Mouse (Mus musculus): ENCODE measurements around the gene Gm5089. TPM values are rescaled to one million over a fixed set of nuclear protein-coding genes. Genes with fewer than 3 reads are reported as not detected.

Gm5089 gene
- total RNA-seq, 2 experiments from 2014 or later = 0.28 to 0.34 TPM

- intact Hi-C loops (cut with DNase I) = loop anchor here (10.0 kb wide), 1 partner anchor 363 kb away; the partner anchor contains the start of gene Tm9sf2
- DNase-seq (ENCODE audit: extremely low spot score in 1 of 2, low spot score in 2 of 2) = no peak
- Histone ChIP-seq H3K27ac (no peak overlapping the region), H3K4me3 (no peak overlapping the region)
- no peak for TF ChIP-seq CTCF (IDR thresholded peaks at IDR 0.05)
Measured at GRCm38 (mm10) chr14:122467926-122468841, 17.3 kb upstream of the Gm5089 start.

GRCm38 (mm10) chr14:122466756-122467362, 15.9 kb upstream of the Gm5089 start:
- no peak overlapping the region for H3K4me3 ChIP-seq
- TF ChIP-seq CTCF (IDR thresholded peaks at IDR 0.05) = no peak
- intact Hi-C loops (cut with DNase I) = loop anchor here (10.0 kb wide), 1 partner anchor 362 kb away; the partner anchor contains the start of gene Tm9sf2
- H3K27ac ChIP-seq = no peak overlapping the region
- no peak for DNase-seq (ENCODE audit: extremely low spot score in 1 of 2, low spot score in 2 of 2)

GRCm38 (mm10) chr14:122465931-122466490, 15.1 kb upstream of the Gm5089 start:
- H3K4me3 ChIP-seq = no peak overlapping the region
- TF ChIP-seq CTCF (IDR thresholded peaks at IDR 0.05) = no peak
- intact Hi-C loops (cut with DNase I) = loop anchor here (10.0 kb wide), 1 partner anchor 361 kb away; the partner anchor contains the start of gene Tm9sf2
- no peak for DNase-seq (ENCODE audit: extremely low spot score in 1 of 2, low spot score in 2 of 2)
- H3K27ac ChIP-seq = no peak overlapping the region

- no peak for TF ChIP-seq CTCF (IDR thresholded peaks at IDR 0.05)
- Histone ChIP-seq H3K4me3 (peak within 1 kb of the TSS; percentile 51), H3K27ac (peak within 1 kb of the TSS; percentile 81)
- no peak for DNase-seq (ENCODE audit: extremely low spot score in 1 of 2, low spot score in 2 of 2)
- intact Hi-C loops (cut with DNase I) = loop anchor here (10.0 kb wide), 1 partner anchor 360 kb away; the partner anchor contains the start of gene Tm9sf2
Measured at GRCm38 (mm10) chr14:122464763-122465741, 14.1 kb upstream of the Gm5089 start, which contains the start of gene Zic5. Gene Zic5, minus strand, starts transcription at chr14:122465677.

GRCm38 (mm10) chr14:122464351-122464762, 13.4 kb upstream of the Gm5089 start:
- Histone ChIP-seq H3K4me3 (peak overlapping the region; percentile 51), H3K27ac (peak overlapping the region; percentile 81)
- intact Hi-C loops (cut with DNase I) = loop anchor here (10.0 kb wide), 1 partner anchor 360 kb away; the partner anchor contains the start of gene Tm9sf2
- no peak for TF ChIP-seq CTCF (IDR thresholded peaks at IDR 0.05)
- no peak for DNase-seq (ENCODE audit: extremely low spot score in 1 of 2, low spot score in 2 of 2)

- intact Hi-C loops (cut with DNase I) = loop anchor here (10.0 kb wide), 1 partner anchor 359 kb away; the partner anchor contains the start of gene Tm9sf2
- DNase-seq (ENCODE audit: extremely low spot score in 1 of 2, low spot score in 2 of 2) = peak in 1 of 2 experiments; percentile 41
- Histone ChIP-seq H3K27ac (peak overlapping the region; percentile 70), H3K4me3 (peak overlapping the region; percentile 50)
Measured at GRCm38 (mm10) chr14:122463734-122464341, 12.9 kb upstream of the Gm5089 start.

GRCm38 (mm10) chr14:122463080-122463691, 12.3 kb upstream of the Gm5089 start:
- no peak for TF ChIP-seq CTCF (IDR thresholded peaks at IDR 0.05)
- DNase-seq (ENCODE audit: extremely low spot score in 1 of 2, low spot score in 2 of 2) = no peak
- Histone ChIP-seq H3K4me3 (peak overlapping the region; percentile 50), H3K27ac (peak overlapping the region; percentile 70)
- intact Hi-C loops (cut with DNase I) = loop anchor here (10.0 kb wide), 1 partner anchor 358 kb away; the partner anchor contains the start of gene Tm9sf2

- no peak for DNase-seq (ENCODE audit: extremely low spot score in 1 of 2, low spot score in 2 of 2)
- intact Hi-C loops (cut with DNase I) = loop anchor here (10.0 kb wide), 1 partner anchor 358 kb away; the partner anchor contains the start of gene Tm9sf2
- peak overlapping the region; percentile 50 for H3K4me3 ChIP-seq
- H3K27ac ChIP-seq = peak overlapping the region; percentile 70; the same call in 1 of the 2 replicates
- TF ChIP-seq CTCF (IDR thresholded peaks at IDR 0.05) = no peak
Measured at GRCm38 (mm10) chr14:122462689-122463079, 11.8 kb upstream of the Gm5089 start.

GRCm38 (mm10) chr14:122461966-122462365, 11.1 kb upstream of the Gm5089 start:
- no peak for DNase-seq (ENCODE audit: extremely low spot score in 1 of 2, low spot score in 2 of 2)
- intact Hi-C loops (cut with DNase I) = loop anchor here (10.0 kb wide), 1 partner anchor 357 kb away; the partner anchor contains the start of gene Tm9sf2
- Histone ChIP-seq H3K27ac (peak overlapping the region; percentile 18; the same call in 1 of the 2 replicates), H3K4me3 (peak overlapping the region; percentile 24; the same call in 1 of the 2 replicates)
- no peak for TF ChIP-seq CTCF (IDR thresholded peaks at IDR 0.05)
